Mouse (Mus musculus) layer of hippocampus, adult 2 months (tissue): ENCODE data around the gene Gm12830. TPM values are rescaled to one million over a fixed set of nuclear protein-coding genes. Genes with fewer than 3 reads are reported as not detected.

Source experiments
- DNase-seq, 2 experiments: peaks; one replicate each; pipeline ENCODE4 v3.0.0; 2022; ENCODE audit warnings: low spot score in 2 of 2
- H3K27ac ChIP-seq: fragments of 200-600 bp; 2 replicates; pipeline ENCODE4 v1.8.1; 2022
- H3K4me3 ChIP-seq: fragments of 200-600 bp; 2 replicates; pipeline ENCODE4 v1.8.1; 2022; ENCODE audit warnings: mild to moderate bottlenecking
- CTCF ChIP-seq: fragments of 200-600 bp; conservative IDR thresholded peaks from 2 replicates; pipeline ENCODE4 v1.8.1; 2022; ENCODE audit warnings: antibody characterized with exemption, mild to moderate bottlenecking, moderate library complexity
- long read RNA-seq, 2 experiments: library from polyadenylated mRNA; stranded (forward); transcript quantifications; one replicate each; pipeline ENCODE4 v2.0.0; 2021; ENCODE audit warnings: borderline mapping rate in 2 of 2
- total RNA-seq, 2 experiments: library from RNA; stranded (reverse); gene quantifications; 2 replicates each; pipeline ENCODE4 v1.2.3; 2021

Gene Gm12830
- total RNA-seq: not detected
- long read RNA-seq, experiment 1: 0 reads
- long read RNA-seq, experiment 2: 0 reads

- peak within 1 kb of the TSS; percentile 69 for H3K27ac ChIP-seq
Measured at GRCm38 (mm10) chr4:114821567-114822192, at the start of gene Gm12830. Gm12830 (plus strand) TSS chr4:114821722.

GRCm38 (mm10) chr4:114773316-114773715, 48.2 kb upstream of the Gm12830 start:
- peak; percentile 12 to 25 for DNase-seq
- Histone ChIP-seq H3K4me3 (no peak overlapping the region), H3K27ac (no peak overlapping the region)
- TF ChIP-seq CTCF: no peak

More at GRCm38 (mm10) chr4:114821567-114822192, at the start of gene Gm12830:
- no peak for TF ChIP-seq CTCF
- DNase-seq: peak in 1 of 2 experiments; percentile 37
- peak within 1 kb of the TSS; percentile 55 for H3K4me3 ChIP-seq

- DNase-seq: no peak
- no peak for TF ChIP-seq CTCF
- no peak overlapping the region for H3K4me3 ChIP-seq
- no peak overlapping the region for H3K27ac ChIP-seq
Measured at GRCm38 (mm10) chr4:114777625-114778202, 43.8 kb upstream of the Gm12830 start.

GRCm38 (mm10) chr4:114778716-114779474, 42.6 kb upstream of the Gm12830 start:
- Histone ChIP-seq H3K27ac (no peak overlapping the region), H3K4me3 (no peak overlapping the region)
- TF ChIP-seq CTCF: no peak
- DNase-seq: no peak

GRCm38 (mm10) chr4:114779475-114779757, 42.1 kb upstream of the Gm12830 start:
- DNase-seq: no peak
- Histone ChIP-seq H3K4me3 (no peak overlapping the region), H3K27ac (no peak overlapping the region)
- TF ChIP-seq CTCF: no peak

GRCm38 (mm10) chr4:114779758-114780546, 41.6 kb upstream of the Gm12830 start:
- Histone ChIP-seq H3K4me3 (no peak overlapping the region), H3K27ac (no peak overlapping the region)
- DNase-seq: no peak
- TF ChIP-seq CTCF: no peak

GRCm38 (mm10) chr4:114782851-114783250, 38.7 kb upstream of the Gm12830 start:
- DNase-seq: no peak
- Histone ChIP-seq H3K27ac (no peak overlapping the region), H3K4me3 (no peak overlapping the region)
- no peak for TF ChIP-seq CTCF

GRCm38 (mm10) chr4:114784735-114785134, 36.8 kb upstream of the Gm12830 start:
- DNase-seq: no peak
- no peak overlapping the region for H3K4me3 ChIP-seq
- peak; percentile 34; the same call in 1 of the 2 replicates for TF ChIP-seq CTCF
- H3K27ac ChIP-seq: no peak overlapping the region

GRCm38 (mm10) chr4:114788856-114789255, 32.7 kb upstream of the Gm12830 start:
- H3K4me3 ChIP-seq: no peak overlapping the region
- no peak for TF ChIP-seq CTCF
- no peak for DNase-seq

GRCm38 (mm10) chr4:114791650-114792049, 29.9 kb upstream of the Gm12830 start:
- DNase-seq: no peak
- TF ChIP-seq CTCF: no peak
- H3K4me3 ChIP-seq: no peak overlapping the region
- H3K27ac ChIP-seq: no peak overlapping the region

More at GRCm38 (mm10) chr4:114788856-114789255, 32.7 kb upstream of the Gm12830 start:
- no peak overlapping the region for H3K27ac ChIP-seq

GRCm38 (mm10) chr4:114793836-114794235, 27.7 kb upstream of the Gm12830 start:
- no peak overlapping the region for H3K4me3 ChIP-seq
- DNase-seq: no peak
- TF ChIP-seq CTCF: peak; percentile 60

GRCm38 (mm10) chr4:114797254-114797914, 24.1 kb upstream of the Gm12830 start:
- no peak overlapping the region for H3K4me3 ChIP-seq

More at GRCm38 (mm10) chr4:114793836-114794235, 27.7 kb upstream of the Gm12830 start:
- H3K27ac ChIP-seq: no peak overlapping the region

More at GRCm38 (mm10) chr4:114797254-114797914, 24.1 kb upstream of the Gm12830 start:
- TF ChIP-seq CTCF: no peak
- H3K27ac ChIP-seq: no peak overlapping the region
- no peak for DNase-seq
